Mouse (Mus musculus): ENCODE data around the gene Bmp6. TPM values are rescaled to one million over a fixed set of nuclear protein-coding genes. Genes with fewer than 3 reads are reported as not detected.

Bmp6 gene
- polyA plus RNA-seq, 1 experiment from 2014 or later, result 3.1 TPM

DNA sequence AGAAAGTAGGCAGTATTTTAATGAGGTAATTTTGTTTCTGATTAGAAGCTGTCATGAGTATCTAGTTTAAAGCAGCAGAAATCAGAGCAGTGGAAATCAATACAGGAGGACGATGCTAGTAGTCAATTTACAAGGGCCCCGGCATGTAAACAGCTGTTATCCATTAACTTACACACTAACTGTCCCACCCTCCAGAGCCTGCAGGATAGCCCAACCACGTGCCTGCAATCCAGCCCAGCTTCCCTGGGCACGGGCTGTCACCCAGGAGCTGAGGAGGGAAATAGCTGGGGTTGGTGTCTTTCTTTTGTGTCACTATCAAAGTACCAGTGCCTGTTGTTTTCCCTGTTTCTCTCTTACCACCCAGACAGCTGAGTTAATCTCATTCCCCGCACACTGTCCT is 7.1 kb downstream of the Bmp6 start:
- Histone ChIP-seq H3K4me2 (ENCODE audit: low read length) (no peak overlapping the region), H3K36me3 (ENCODE audit: insufficient read depth, low read length) (no peaks in the 10 kb centered on the region), H3K9me3 (replicated peaks; ENCODE audit: low read length) (no peaks in the 10 kb centered on the region), H3K9ac (ENCODE audit: low read depth, low read length) (no peak overlapping the region), H3K4me1 (replicated peaks; ENCODE audit: insufficient read depth, low read length) (peaks cover 15% of the 10 kb centered on the region), H3K27ac (peak overlapping the region; percentile 25; the same call in 1 of the 2 replicates), H3K4me3 (replicated peaks; ENCODE audit: low read depth, low read length) (no peak overlapping the region), H3K27me3 (ENCODE audit: insufficient read depth, low read length) (peaks cover 7% of the 10 kb centered on the region; the same call in 1 of the 2 replicates)
- DNase-seq (ENCODE audit: low spot score) (peak; percentile 68), ATAC-seq (replicated peaks; ENCODE audit: low FRiP score, low read depth) (peak; percentile 76; the same call in 1 of the 2 replicates)
- TF ChIP-seq CTCF (IDR thresholded peaks at IDR 0.05; ENCODE audit: low read depth), result no peak
- 27% methylated on average over 5 of the region's 5 CpGs for WGBS

DNA sequence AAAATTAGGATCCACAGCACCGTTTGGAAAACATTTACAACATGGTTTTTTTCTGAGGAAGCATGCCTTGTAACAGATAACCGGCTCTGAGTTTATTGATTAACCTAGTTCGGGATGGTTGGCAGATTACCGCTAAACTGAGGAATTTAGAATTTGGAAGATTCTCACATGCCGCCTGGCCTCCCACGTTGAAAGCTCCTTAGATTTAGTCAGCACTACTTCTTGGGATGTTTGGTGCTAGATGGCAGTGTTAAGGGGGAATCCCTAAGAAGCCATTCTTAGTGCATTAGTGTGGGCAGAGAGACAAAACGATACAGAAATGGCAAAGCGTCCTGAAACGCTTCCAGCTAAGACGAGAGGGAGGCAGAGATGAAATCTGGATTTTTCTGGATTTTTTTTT is 8.1 kb downstream of the Bmp6 start:
- Histone ChIP-seq H3K4me2 (ENCODE audit: low read length) (no peak overlapping the region), H3K9me3 (replicated peaks; ENCODE audit: low read length) (no peaks in the 10 kb centered on the region), H3K9ac (ENCODE audit: low read depth, low read length) (no peak overlapping the region), H3K4me3 (replicated peaks; ENCODE audit: low read depth, low read length) (no peak overlapping the region), H3K27ac (no peak overlapping the region), H3K4me1 (replicated peaks; ENCODE audit: insufficient read depth, low read length) (peaks cover 10% of the 10 kb centered on the region; the same call in 1 of the 2 replicates), H3K27me3 (ENCODE audit: insufficient read depth, low read length) (no peaks in the 10 kb centered on the region), H3K36me3 (ENCODE audit: insufficient read depth, low read length) (no peaks in the 10 kb centered on the region)
- WGBS, result 61% methylated on average over 10 of the region's 10 CpGs
- no peak for TF ChIP-seq CTCF (IDR thresholded peaks at IDR 0.05; ENCODE audit: low read depth)
- DNase-seq (ENCODE audit: low spot score) (no peak), ATAC-seq (replicated peaks; ENCODE audit: low FRiP score, low read depth) (no peak)

GRCm38 (mm10) chr13:38353420-38354255 is 8.7 kb downstream of the Bmp6 start:
- no peak for DNase-seq (ENCODE audit: low spot score)
- H3K9ac ChIP-seq (ENCODE audit: low read depth, low read length), result no peak overlapping the region
- no peak overlapping the region for H3K4me3 ChIP-seq (replicated peaks; ENCODE audit: low read depth, low read length)
- H3K36me3 ChIP-seq (ENCODE audit: insufficient read depth, low read length), result no peaks in the 10 kb centered on the region
- 44% methylated on average over 24 of the region's 24 CpGs for WGBS
- no peaks in the 10 kb centered on the region for H3K9me3 ChIP-seq (replicated peaks; ENCODE audit: low read length)
- H3K27ac ChIP-seq, result no peak overlapping the region
- H3K4me2 ChIP-seq (ENCODE audit: low read length), result peak overlapping the region; percentile 11; the same call in 1 of the 2 replicates
- TF ChIP-seq CTCF (IDR thresholded peaks at IDR 0.05; ENCODE audit: low read depth), result no peak
- no peak for ATAC-seq (replicated peaks; ENCODE audit: low FRiP score, low read depth)
- peaks cover 10% of the 10 kb centered on the region; the same call in 1 of the 2 replicates for H3K4me1 ChIP-seq (replicated peaks; ENCODE audit: insufficient read depth, low read length)
- H3K27me3 ChIP-seq (ENCODE audit: insufficient read depth, low read length), result no peaks in the 10 kb centered on the region

DNA sequence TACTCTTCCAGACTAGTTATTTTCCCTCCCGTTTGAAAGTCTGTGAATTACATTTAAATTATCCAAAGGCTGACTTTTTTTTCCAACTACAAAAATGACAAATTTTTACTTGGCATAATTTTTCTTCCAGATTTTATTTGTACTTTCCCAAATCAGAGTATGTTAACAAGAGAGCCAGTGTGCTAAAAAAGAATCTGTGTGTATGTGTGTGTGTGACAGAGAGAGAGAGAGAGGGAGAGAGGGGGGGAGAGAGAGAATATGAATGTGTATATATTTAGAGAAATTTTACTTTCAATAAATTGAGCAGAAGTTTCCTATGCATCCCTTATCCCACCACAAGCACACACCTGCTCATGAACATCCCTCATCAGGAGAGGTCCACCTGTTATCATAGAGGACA is 9.4 kb downstream of the Bmp6 start:
- Histone ChIP-seq H3K27me3 (ENCODE audit: insufficient read depth, low read length) (no peaks in the 10 kb centered on the region), H3K4me2 (ENCODE audit: low read length) (no peak overlapping the region), H3K4me3 (replicated peaks; ENCODE audit: low read depth, low read length) (no peak overlapping the region), H3K4me1 (replicated peaks; ENCODE audit: insufficient read depth, low read length) (peaks cover 10% of the 10 kb centered on the region; the same call in 1 of the 2 replicates), H3K36me3 (ENCODE audit: insufficient read depth, low read length) (no peaks in the 10 kb centered on the region), H3K27ac (no peak overlapping the region), H3K9me3 (replicated peaks; ENCODE audit: low read length) (no peaks in the 10 kb centered on the region), H3K9ac (ENCODE audit: low read depth, low read length) (no peak overlapping the region)
- WGBS, result 62% methylated on average over 1 of the region's 1 CpGs
- no peak for TF ChIP-seq CTCF (IDR thresholded peaks at IDR 0.05; ENCODE audit: low read depth)
- ATAC-seq (replicated peaks; ENCODE audit: low FRiP score, low read depth) (no peak), DNase-seq (ENCODE audit: low spot score) (no peak)

DNA sequence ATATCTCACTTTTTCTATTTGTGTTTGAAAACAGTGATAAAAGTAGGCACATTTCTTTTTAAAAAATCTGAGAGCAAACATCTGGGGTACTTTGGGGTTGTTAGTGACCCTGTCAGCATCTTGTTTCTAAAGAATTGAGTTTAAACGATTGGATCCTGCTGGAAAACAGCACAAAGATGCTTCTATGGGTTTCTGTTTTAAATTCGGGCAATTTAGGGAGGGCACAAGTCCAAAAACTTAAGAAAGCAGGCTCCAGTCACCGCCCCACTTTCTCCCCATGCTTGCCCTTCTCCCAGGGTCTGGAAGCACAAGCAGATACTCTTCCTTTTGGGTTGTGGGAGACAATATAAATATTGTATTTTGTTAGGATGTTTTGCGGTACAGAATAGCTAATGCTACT is 14.1 kb downstream of the Bmp6 start:
- H3K27ac ChIP-seq, result no peak overlapping the region
- no peak for ATAC-seq (replicated peaks; ENCODE audit: low FRiP score, low read depth)
- no peak for TF ChIP-seq CTCF (IDR thresholded peaks at IDR 0.05; ENCODE audit: low read depth)
- no peaks in the 10 kb centered on the region for H3K4me1 ChIP-seq (replicated peaks; ENCODE audit: insufficient read depth, low read length)
- DNase-seq (ENCODE audit: low spot score), result no peak
- H3K9me3 ChIP-seq (replicated peaks; ENCODE audit: low read length), result no peaks in the 10 kb centered on the region
- H3K4me3 ChIP-seq (replicated peaks; ENCODE audit: low read depth, low read length), result no peak overlapping the region
- no peaks in the 10 kb centered on the region for H3K36me3 ChIP-seq (ENCODE audit: insufficient read depth, low read length)
- H3K4me2 ChIP-seq (ENCODE audit: low read length), result no peak overlapping the region
- 75% methylated on average over 4 of the region's 4 CpGs for WGBS
- no peak overlapping the region for H3K9ac ChIP-seq (ENCODE audit: low read depth, low read length)
- H3K27me3 ChIP-seq (ENCODE audit: insufficient read depth, low read length), result no peaks in the 10 kb centered on the region

DNA sequence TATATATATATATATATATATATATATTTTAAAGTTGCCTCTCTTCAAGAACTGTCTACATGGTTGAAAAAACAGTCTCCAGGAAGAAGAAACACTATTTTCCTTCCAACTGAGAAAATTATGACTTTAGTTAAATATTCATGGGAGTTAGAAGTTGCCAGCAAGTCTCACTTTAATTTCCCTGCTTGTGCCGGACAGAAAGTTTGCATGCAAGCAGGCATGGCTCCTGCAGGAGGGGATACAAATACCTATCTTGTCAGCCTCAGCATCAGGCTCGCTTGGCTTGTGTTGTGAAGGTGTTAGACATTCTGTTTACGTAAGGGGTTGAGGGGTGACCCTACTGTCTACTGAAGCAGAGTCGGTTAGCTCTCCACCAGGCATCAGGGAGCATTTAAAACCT is 17.8 kb downstream of the Bmp6 start:
- Histone ChIP-seq H3K9me3 (replicated peaks; ENCODE audit: low read length) (no peaks in the 10 kb centered on the region), H3K36me3 (ENCODE audit: insufficient read depth, low read length) (no peaks in the 10 kb centered on the region), H3K27me3 (ENCODE audit: insufficient read depth, low read length) (no peaks in the 10 kb centered on the region), H3K4me2 (ENCODE audit: low read length) (no peak overlapping the region), H3K9ac (ENCODE audit: low read depth, low read length) (no peak overlapping the region), H3K4me1 (replicated peaks; ENCODE audit: insufficient read depth, low read length) (no peaks in the 10 kb centered on the region), H3K27ac (no peak overlapping the region), H3K4me3 (replicated peaks; ENCODE audit: low read depth, low read length) (no peak overlapping the region)
- no peak for DNase-seq (ENCODE audit: low spot score)
- ATAC-seq (replicated peaks; ENCODE audit: low FRiP score, low read depth), result no peak
- 51% methylated on average over 4 of the region's 4 CpGs for WGBS
- no peak for TF ChIP-seq CTCF (IDR thresholded peaks at IDR 0.05; ENCODE audit: low read depth)
